Mouse (Mus musculus) adrenal gland, postnatal 10 days (tissue): ENCODE measurements around the gene Ncbp3. TPM values are rescaled to one million over a fixed set of nuclear protein-coding genes. Genes with fewer than 3 reads are reported as not detected.
A peak's percentile ranks its signal among the peaks of the same experiment; 100 is the strongest.

ENCODE experiments used
- DNase-seq: peaks from one replicate; pipeline ENCODE4 v3.0.0; 2021; ENCODE audit warnings: mixed read lengths
- total RNA-seq, 2 experiments: library from RNA; stranded (reverse); gene quantifications; 2 replicates each; pipeline ENCODE4 v1.2.3; 2021

Gene Ncbp3
- total RNA-seq, 2 experiments from 2014 or later = 9.1 to 11.7 TPM

- DNase-seq = no peak
Observed at GRCm38 (mm10) chr11:73085391-73085790, 37.8 kb downstream of the Ncbp3 start.

DNA sequence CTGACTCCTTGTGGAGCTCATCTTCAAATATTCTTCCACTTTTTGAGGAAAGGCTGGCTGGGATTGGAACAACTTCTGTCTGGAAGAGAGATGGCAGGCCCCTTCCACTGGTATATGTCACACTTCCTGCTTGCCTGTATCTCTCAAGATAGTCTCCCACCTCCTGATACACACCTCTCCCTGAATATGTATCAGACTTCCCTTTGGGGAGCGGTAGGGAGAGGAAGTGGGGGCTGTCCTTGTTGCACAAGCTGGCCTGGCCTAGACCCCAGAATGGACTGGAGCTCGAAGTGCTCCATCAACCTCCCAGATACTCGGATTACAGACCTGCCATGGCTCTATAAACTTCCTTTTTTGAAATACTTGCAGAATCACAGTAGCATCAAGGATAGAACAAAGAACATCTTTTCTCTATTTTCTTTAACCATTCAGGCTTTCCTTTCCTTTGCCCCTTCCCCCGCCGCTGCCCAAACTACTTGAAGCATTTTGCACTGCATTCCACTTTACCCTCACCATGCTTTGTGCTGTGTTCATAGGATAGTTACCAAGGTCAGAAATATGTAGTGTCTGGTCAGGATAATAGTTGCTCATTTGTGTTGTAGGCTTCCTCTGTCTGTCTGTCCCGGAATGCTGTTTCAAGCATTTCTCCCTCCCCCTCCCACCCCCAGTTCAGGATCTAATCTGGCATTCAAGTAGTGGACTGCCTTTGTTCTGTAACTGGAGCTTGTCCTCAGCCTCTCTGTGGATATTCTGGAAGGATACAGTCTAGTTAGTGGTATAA, 40.3 kb downstream of the Ncbp3 start:
- no peak for DNase-seq

DNA sequence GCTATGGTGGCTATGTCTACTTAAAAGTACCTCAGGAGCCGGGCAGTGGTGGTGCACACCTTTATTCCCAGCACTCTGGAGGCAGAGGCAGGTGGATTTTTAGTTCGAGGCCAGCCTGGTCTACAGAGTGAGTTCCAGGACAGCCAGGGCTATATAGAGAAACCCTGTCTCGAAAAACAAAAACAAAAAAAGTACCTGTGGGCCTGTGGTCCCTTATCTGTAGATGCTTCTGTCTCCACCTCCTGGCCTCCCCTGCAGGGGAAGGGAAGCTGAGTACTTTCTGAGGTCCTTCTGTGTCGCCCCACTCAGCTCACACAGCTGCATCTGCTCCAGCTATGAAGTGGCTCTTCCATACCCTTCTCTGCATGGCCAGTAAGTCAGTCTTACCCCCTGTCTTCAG, 42.7 kb downstream of the Ncbp3 start, which contains the start of gene Itgae:
Gene Itgae (plus strand): TSS at position 301 of the 400 bp plus-strand sequence.
- no peak for DNase-seq

DNA sequence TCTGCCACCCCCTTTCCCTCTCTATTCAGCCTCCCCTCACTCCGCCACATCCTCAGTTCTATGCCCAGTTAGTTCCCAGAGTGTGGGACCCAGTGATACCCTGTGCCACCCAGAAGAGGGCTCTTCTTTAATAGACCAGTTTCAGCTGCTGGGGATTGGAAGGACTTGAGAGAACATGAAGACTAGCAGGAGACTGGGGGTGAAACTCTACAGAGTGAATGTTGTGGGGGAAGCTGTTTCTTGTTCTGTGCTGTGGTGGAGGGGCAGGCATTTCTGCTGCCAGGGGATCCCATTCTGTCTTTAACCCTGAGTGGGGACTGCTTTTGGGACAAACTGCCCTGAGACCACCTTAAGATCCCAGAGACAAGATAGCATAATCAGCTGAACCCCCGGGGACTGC, 43.2 kb downstream of the Ncbp3 start:
- no peak for DNase-seq

- DNase-seq = no peak
Observed at GRCm38 (mm10) chr11:73092057-73092456, 44.5 kb downstream of the Ncbp3 start.

GRCm38 (mm10) chr11:73092877-73093276, 45.3 kb downstream of the Ncbp3 start:
- no peak for DNase-seq

DNA sequence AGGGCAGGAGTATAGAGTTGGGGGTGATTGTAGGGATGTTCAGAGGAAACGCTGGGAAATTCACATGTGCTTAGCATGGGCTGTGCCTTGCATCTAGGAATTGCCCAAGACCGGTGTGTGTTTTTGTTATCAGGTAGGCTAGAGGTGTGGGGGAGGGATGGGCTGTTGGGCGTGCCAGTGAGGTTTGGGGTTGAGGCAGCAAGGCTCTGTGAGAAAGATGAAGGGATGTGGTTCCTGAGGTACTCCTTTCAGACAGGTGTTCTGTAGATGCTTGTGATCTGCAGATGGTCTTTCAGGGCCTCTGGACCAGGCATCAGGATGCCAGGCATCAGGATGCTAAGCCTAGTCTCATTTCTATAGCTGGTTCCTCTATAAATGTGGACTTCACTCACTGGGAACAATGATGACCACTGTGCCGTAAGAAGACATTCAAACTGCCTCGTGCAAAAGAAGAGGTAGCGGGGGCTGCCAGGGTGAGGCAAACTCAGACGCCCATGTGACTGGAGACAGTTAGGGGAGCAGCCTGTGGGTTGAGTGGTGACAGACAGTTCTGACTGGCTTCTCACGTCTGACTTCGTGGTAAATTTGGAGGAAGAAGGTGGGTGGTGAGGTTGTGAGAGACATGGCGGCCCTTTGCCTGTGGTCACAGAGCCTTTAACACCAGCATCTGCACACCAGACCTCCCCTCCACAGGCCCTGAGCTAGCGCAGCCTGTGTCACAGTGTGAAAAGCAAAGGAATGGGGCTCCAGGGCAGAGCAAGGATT, 46.8 kb downstream of the Ncbp3 start:
- DNase-seq = no peak

DNA sequence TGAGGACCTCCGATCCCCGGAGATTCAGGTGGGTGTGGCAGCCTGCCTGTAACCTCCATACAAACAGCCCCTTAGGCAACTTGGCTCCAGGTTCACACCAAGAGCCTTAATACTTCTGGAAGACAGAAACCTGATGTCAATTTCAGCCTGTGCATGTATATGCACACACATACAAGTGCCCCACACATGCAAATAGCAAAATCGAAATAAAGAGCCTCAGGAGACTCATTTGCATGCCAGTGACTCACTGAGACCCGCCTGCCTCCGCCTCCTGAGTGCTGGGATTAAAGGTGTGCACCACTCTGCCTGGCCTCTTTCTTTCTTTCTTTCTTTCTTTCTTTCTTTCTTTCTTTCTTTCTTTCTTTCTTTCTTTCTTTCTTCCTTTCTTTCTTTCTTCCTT, 51.3 kb downstream of the Ncbp3 start:
- no peak for DNase-seq

GRCm38 (mm10) chr11:73099976-73100750, 52.6 kb downstream of the Ncbp3 start:
- DNase-seq = no peak

GRCm38 (mm10) chr11:73101308-73101707, 53.7 kb downstream of the Ncbp3 start:
- no peak for DNase-seq

DNA sequence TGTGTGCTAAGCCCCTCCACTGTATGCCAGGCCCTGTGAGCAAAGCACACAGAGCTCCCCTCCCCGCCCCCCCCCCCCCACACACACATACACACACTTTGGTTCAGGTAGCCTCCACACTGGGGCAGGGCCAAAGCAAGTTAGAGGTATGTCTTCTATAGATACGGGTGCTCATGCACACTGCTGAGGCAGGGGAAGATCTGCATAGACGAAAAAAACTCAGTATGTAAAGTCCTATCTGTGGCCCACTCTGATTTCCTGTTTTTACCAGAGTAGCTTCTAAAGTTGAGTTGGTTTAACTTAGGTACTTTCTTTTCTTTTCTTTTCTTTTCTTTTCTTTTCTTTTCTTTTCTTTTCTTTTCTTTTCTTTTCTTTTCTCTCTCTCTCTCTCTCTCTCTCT, 57.7 kb downstream of the Ncbp3 start:
- no peak for DNase-seq

GRCm38 (mm10) chr11:73107358-73107757, 59.8 kb downstream of the Ncbp3 start:
- DNase-seq = peak; percentile 72

- DNase-seq = peak; percentile 37
Observed at GRCm38 (mm10) chr11:73108195-73108897, 60.8 kb downstream of the Ncbp3 start.

- peak; percentile 39 for DNase-seq
Observed at GRCm38 (mm10) chr11:73108898-73109625, 61.5 kb downstream of the Ncbp3 start.

- DNase-seq = peak; percentile 30
Observed at GRCm38 (mm10) chr11:73109941-73110340, 62.4 kb downstream of the Ncbp3 start.

- no peak for DNase-seq
Observed at GRCm38 (mm10) chr11:73111414-73111813, 63.8 kb downstream of the Ncbp3 start.

DNA sequence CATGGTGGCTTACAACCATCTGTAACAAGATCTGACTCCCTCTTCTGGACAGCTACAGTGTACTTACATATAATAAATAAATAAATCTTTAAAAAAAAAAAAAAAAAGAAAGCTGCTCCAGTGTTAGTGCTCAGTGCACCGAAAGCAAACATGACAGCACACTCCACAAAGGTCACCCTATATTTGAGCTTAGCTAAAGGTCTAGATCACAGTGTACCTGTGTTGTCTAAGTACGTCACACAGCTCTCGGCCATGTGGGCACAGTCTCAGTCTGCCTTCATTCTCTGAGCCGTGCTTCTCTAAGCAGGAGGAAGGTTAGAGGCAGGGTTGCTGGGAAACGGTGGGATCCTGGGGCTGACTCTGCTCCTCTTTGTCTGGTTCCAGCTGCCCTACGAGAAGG, 78.9 kb downstream of the Ncbp3 start:
- no peak for DNase-seq

- DNase-seq = no peak
Observed at GRCm38 (mm10) chr11:73131020-73131419, 83.4 kb downstream of the Ncbp3 start.

DNA sequence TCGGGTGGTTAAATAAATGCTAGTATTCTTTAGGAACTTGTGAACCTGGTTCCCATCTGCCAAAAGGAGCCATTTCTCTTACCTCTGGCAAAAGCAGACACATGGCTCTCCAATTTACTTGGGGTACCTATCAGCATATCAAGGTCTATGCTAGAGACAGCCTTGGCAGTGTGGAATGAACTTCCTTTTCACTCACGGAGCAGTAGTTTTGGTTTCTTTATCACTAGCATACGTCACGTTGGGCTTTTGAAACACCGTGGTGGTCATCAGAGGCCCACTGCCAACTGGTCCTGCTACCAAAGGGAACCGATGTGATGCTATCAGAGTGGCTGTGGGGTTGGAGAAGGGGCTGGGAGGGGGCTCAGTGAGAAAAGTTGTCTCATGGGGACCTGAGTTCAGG, 85.4 kb downstream of the Ncbp3 start:
- DNase-seq = no peak

DNA sequence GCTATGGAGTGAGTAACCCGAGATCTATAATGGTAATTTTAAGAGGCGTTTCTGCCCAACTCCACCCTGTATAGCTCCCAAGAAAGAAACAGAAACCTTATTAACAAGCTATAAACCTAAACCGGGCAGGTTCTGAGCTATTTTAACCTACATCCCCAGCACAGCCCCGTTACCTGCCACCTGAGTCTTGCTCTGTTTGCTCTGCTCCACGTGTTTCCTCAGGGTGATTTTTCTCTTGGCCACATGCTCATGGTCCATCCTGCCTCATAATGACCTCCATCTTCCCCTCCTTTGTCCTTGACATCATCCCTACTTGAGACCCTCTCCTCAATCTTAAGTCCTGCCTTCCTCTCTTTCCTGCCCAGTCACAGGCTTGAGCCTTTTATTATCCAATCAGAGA, 86.6 kb downstream of the Ncbp3 start:
- no peak for DNase-seq

- no peak for DNase-seq
Observed at GRCm38 (mm10) chr11:73136587-73136986, 89.0 kb downstream of the Ncbp3 start.
